Mouse (Mus musculus): Measurements from ENCODE around the gene 1700069L16Rik.

DNA sequence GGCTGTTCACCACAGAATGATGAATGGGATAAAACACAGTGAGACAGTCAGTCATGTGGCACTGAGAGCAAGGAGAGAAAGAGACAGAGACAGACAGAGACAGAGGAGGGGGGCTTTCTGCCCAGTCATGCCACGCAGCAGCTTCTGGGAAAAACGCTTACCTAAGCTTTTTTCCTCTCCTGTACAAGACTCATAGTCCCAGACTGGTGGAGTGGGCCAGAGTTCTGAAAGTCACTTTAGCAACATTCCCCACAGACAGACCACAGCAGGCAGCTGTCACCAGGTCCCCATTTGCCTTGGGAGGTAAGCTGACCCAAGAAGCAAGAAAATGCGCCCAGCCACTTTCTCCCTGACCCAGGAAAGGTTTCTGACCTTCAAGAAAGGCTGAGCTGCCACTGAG lies 42.1 kb downstream of the 1700069L16Rik start:
- no peak for TF ChIP-seq POLR2A (IDR thresholded peaks at IDR 0.05; ENCODE audit: control insufficient read depth, extremely low read depth, insufficient read depth, low read length, poor library complexity)
- no peak for TF ChIP-seq CTCF (IDR thresholded peaks at IDR 0.05; ENCODE audit: borderline replicate concordance, control insufficient read depth, extremely low read depth, insufficient read depth, low read length, poor library complexity)

Measured in thymus, adult 2 months (tissue).